Mouse (Mus musculus): ENCODE measurements around the gene Ptdss2. TPM values are rescaled to one million over a fixed set of nuclear protein-coding genes. Genes with fewer than 3 reads are reported as not detected.

Ptdss2 gene
- 172 and 234 TPM in 2 replicates for polyA plus RNA-seq (2012; ENCODE audit: low replicate concordance)

GRCm38 (mm10) chr7:141122245-141122644, at the start of gene Ptdss2:
TSS of gene Ptdss2 (plus strand) at chr7:141122382.

GRCm38 (mm10) chr7:141077841-141078240, 44.3 kb upstream of the Ptdss2 start, which contains the start of gene Pkp3:
TSS of gene Pkp3 (plus strand) at chr7:141078218.

GRCm38 (mm10) chr7:141099911-141100691, 22.1 kb upstream of the Ptdss2 start, which contains the start of gene Sigirr:
TSS of gene Sigirr (minus strand) at chr7:141100572.

GRCm38 (mm10) chr7:141117636-141118035, 4.5 kb upstream of the Ptdss2 start, which contains the start of gene Ano9:
TSS of gene Ano9 (minus strand) at chr7:141117806.

GRCm38 (mm10) chr7:141172116-141173006, 50.2 kb downstream of the Ptdss2 start, which contains the start of gene Rnh1:
TSS of gene Rnh1 (minus strand) at chr7:141172857.

DNA sequence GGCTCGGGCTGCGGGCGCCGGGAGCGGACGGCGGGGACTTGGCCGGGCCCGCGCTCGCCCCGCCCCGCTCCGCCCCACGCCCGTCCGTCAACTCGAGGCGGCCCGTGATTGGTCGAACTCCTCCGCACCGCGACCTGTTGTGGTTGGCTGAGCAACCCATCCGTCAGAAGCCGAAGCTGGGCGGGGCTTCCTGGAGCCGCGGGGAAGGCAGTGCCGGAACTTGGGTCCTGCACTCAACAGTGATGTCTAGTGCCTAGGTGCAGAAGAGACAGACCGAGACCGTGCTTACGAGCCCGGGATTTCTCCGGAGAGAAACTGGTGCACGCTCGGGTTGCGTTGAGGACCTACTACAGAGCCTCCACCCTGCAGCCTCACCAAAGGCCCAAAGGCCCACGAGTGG, 71.8 kb downstream of the Ptdss2 start, which contains the start of the genes Hras and Lrrc56:
Gene Hras (minus strand): TSS at position 58 of the 400 bp plus-strand sequence.
Gene Lrrc56 (plus strand): TSS at position 210 of the 400 bp plus-strand sequence.

Other genes with a start within 250 kb of the Ptdss2 start
- gene Psmd13, start 240.4 kb upstream of the Ptdss2 start, polyA plus RNA-seq (2012; ENCODE audit: low replicate concordance), result 24.5 and 69.2 TPM in 2 replicates
- 32.7 and 37.1 TPM in 2 replicates for gene Sirt3, start 240.1 kb upstream of the Ptdss2 start, polyA plus RNA-seq (2012; ENCODE audit: low replicate concordance)
- not detected in 2 replicates for gene Cox8b, start 221.9 kb upstream of the Ptdss2 start, polyA plus RNA-seq (2012; ENCODE audit: low replicate concordance)
- gene Nlrp6, start 201.5 kb upstream of the Ptdss2 start, polyA plus RNA-seq (2012; ENCODE audit: low replicate concordance), result not detected in 2 replicates
- 8.1 and 14.9 TPM in 2 replicates for gene Pgghg, start 181.0 kb upstream of the Ptdss2 start, polyA plus RNA-seq (2012; ENCODE audit: low replicate concordance)
- 0.58 TPM in 1 of 2 replicates, not detected in the other for gene Ifitm5, start 172.1 kb upstream of the Ptdss2 start, polyA plus RNA-seq (2012; ENCODE audit: low replicate concordance)
- not detected in 2 replicates for gene Gm45717, start 166.4 kb upstream of the Ptdss2 start, polyA plus RNA-seq (2012; ENCODE audit: low replicate concordance)
- 14.4 and 81.4 TPM in 2 replicates for gene Ifitm2, start 166.4 kb upstream of the Ptdss2 start, polyA plus RNA-seq (2012; ENCODE audit: low replicate concordance)
- 1.1 and 10.3 TPM in 2 replicates for gene Ifitm1, start 155.2 kb upstream of the Ptdss2 start, polyA plus RNA-seq (2012; ENCODE audit: low replicate concordance)
- gene Ifitm3, start 111.6 kb upstream of the Ptdss2 start, polyA plus RNA-seq (2012; ENCODE audit: low replicate concordance), result 12.1 and 15.1 TPM in 2 replicates
- 0.77 TPM in 1 of 2 replicates, not detected in the other for gene Ifitm6, start 104.5 kb upstream of the Ptdss2 start, polyA plus RNA-seq (2012; ENCODE audit: low replicate concordance)
- gene Gm17387, start 93.3 kb upstream of the Ptdss2 start, polyA plus RNA-seq (2012; ENCODE audit: low replicate concordance), result not detected in 2 replicates
- 2.6 and 3.4 TPM in 2 replicates for gene B4galnt4, start 61.3 kb upstream of the Ptdss2 start, polyA plus RNA-seq (2012; ENCODE audit: low replicate concordance)
- 5.0 and 6.6 TPM in 2 replicates for gene Pkp3, start 44.2 kb upstream of the Ptdss2 start, polyA plus RNA-seq (2012; ENCODE audit: low replicate concordance)
- 10.6 and 20.3 TPM in 2 replicates for gene Sigirr, start 21.8 kb upstream of the Ptdss2 start, polyA plus RNA-seq (2012; ENCODE audit: low replicate concordance)
- gene Ano9, start 4.6 kb upstream of the Ptdss2 start, polyA plus RNA-seq (2012; ENCODE audit: low replicate concordance), result 0.30 TPM in 1 of 2 replicates, not detected in the other
- gene Rnh1, start 50.5 kb downstream of the Ptdss2 start, polyA plus RNA-seq (2012; ENCODE audit: low replicate concordance), result 4.4 and 23.6 TPM in 2 replicates
- 58.5 and 63.6 TPM in 2 replicates for gene Hras, start 71.6 kb downstream of the Ptdss2 start, polyA plus RNA-seq (2012; ENCODE audit: low replicate concordance)
- 9.6 and 9.7 TPM in 2 replicates for gene Lrrc56, start 71.8 kb downstream of the Ptdss2 start, polyA plus RNA-seq (2012; ENCODE audit: low replicate concordance)
- gene Lmntd2, start 91.7 kb downstream of the Ptdss2 start, polyA plus RNA-seq (2012; ENCODE audit: low replicate concordance), result 0.97 and 1.5 TPM in 2 replicates
- gene Rassf7, start 93.5 kb downstream of the Ptdss2 start, polyA plus RNA-seq (2012; ENCODE audit: low replicate concordance), result 8.4 and 16.5 TPM in 2 replicates
- 105 and 162 TPM in 2 replicates for gene Phrf1, start 106.4 kb downstream of the Ptdss2 start, polyA plus RNA-seq (2012; ENCODE audit: low replicate concordance)
- gene Irf7, start 144.1 kb downstream of the Ptdss2 start, polyA plus RNA-seq (2012; ENCODE audit: low replicate concordance), result 194 and 421 TPM in 2 replicates
- gene Cdhr5, start 154.4 kb downstream of the Ptdss2 start, polyA plus RNA-seq (2012; ENCODE audit: low replicate concordance), result 0.24 TPM in 1 of 2 replicates, not detected in the other
- not detected in 2 replicates for gene Sct, start 156.8 kb downstream of the Ptdss2 start, polyA plus RNA-seq (2012; ENCODE audit: low replicate concordance)
- 0.06 TPM in 1 of 2 replicates, not detected in the other for gene Drd4, start 169.6 kb downstream of the Ptdss2 start, polyA plus RNA-seq (2012; ENCODE audit: low replicate concordance)
- 29.1 and 106 TPM in 2 replicates for gene Deaf1, start 205.3 kb downstream of the Ptdss2 start, polyA plus RNA-seq (2012; ENCODE audit: low replicate concordance)
- 17.9 and 21.6 TPM in 2 replicates for gene Tmem80, start 205.4 kb downstream of the Ptdss2 start, polyA plus RNA-seq (2012; ENCODE audit: low replicate concordance)
- 0.36 TPM in 1 of 2 replicates, not detected in the other for gene Eps8l2, start 216.5 kb downstream of the Ptdss2 start, polyA plus RNA-seq (2012; ENCODE audit: low replicate concordance)

Data from leukemia stem cell, adult 10-12 weeks (primary cell).